Mouse (Mus musculus): ENCODE data around the gene Bcas1. TPM values are rescaled to one million over a fixed set of nuclear protein-coding genes. Genes with fewer than 3 reads are reported as not detected.

The Bcas1 gene
- polyA plus RNA-seq, 1 experiment from 2014 or later = 1.4 TPM

GRCm38 (mm10) chr2:170404781-170405573, 22.7 kb downstream of the Bcas1 start:
- no peaks in the 10 kb centered on the region for H3K36me3 ChIP-seq (ENCODE audit: insufficient read depth)
- no peak for TF ChIP-seq CTCF (IDR thresholded peaks at IDR 0.05; ENCODE audit: low read depth)
- peaks cover 22% of the 10 kb centered on the region; the same call in 1 of the 2 replicates for H3K4me1 ChIP-seq (ENCODE audit: insufficient read depth)
- H3K4me3 ChIP-seq (ENCODE audit: low read depth, low read length) = no peak overlapping the region
- peak overlapping the region; percentile 19 for H3K4me2 ChIP-seq
- no peaks in the 10 kb centered on the region for H3K9me3 ChIP-seq (ENCODE audit: low read depth, low read length)
- no peak for ATAC-seq (ENCODE audit: insufficient read depth)
- no peak overlapping the region for H3K27ac ChIP-seq (ENCODE audit: low read depth)
- peak; percentile 54 for DNase-seq
- 14% methylated on average over 18 of the region's 18 CpGs for WGBS
- 0 out of 2 replicates have a peak overlapping the region, but pooled peaks have one; percentile 14 for H3K9ac ChIP-seq
- H3K27me3 ChIP-seq (ENCODE audit: insufficient read depth, low read length) = peaks cover 5% of the 10 kb centered on the region

GRCm38 (mm10) chr2:170403666-170404385, 23.8 kb downstream of the Bcas1 start:
- Histone ChIP-seq H3K4me2 (no peak overlapping the region), H3K9me3 (ENCODE audit: low read depth, low read length) (no peaks in the 10 kb centered on the region), H3K9ac (no peak overlapping the region), H3K4me3 (ENCODE audit: low read depth, low read length) (no peak overlapping the region), H3K36me3 (ENCODE audit: insufficient read depth) (no peaks in the 10 kb centered on the region), H3K4me1 (ENCODE audit: insufficient read depth) (peaks cover 22% of the 10 kb centered on the region; the same call in 1 of the 2 replicates), H3K27ac (ENCODE audit: low read depth) (peak overlapping the region; percentile 51), H3K27me3 (ENCODE audit: insufficient read depth, low read length) (no peaks in the 10 kb centered on the region)
- no peak for TF ChIP-seq CTCF (IDR thresholded peaks at IDR 0.05; ENCODE audit: low read depth)
- ATAC-seq (ENCODE audit: insufficient read depth) (no peak), DNase-seq (peak; percentile 72)
- 15% methylated on average over 10 of the region's 10 CpGs for WGBS

- peaks cover 22% of the 10 kb centered on the region; the same call in 1 of the 2 replicates for H3K4me1 ChIP-seq (ENCODE audit: insufficient read depth)
- H3K27ac ChIP-seq (ENCODE audit: low read depth) = peak overlapping the region; percentile 15; the same call in 1 of the 2 replicates
- no peaks in the 10 kb centered on the region for H3K9me3 ChIP-seq (ENCODE audit: low read depth, low read length)
- H3K4me2 ChIP-seq = peak overlapping the region; percentile 62
- no peaks in the 10 kb centered on the region for H3K27me3 ChIP-seq (ENCODE audit: insufficient read depth, low read length)
- no peaks in the 10 kb centered on the region for H3K36me3 ChIP-seq (ENCODE audit: insufficient read depth)
- peak; percentile 89 for DNase-seq
- 2% methylated on average over 17 of the region's 17 CpGs for whole genome bisulfite sequencing
- TF ChIP-seq CTCF (IDR thresholded peaks at IDR 0.05; ENCODE audit: low read depth) = peak; percentile 98
- H3K9ac ChIP-seq = peak overlapping the region; percentile 47
- peak; percentile 63 for ATAC-seq (ENCODE audit: insufficient read depth)
- H3K4me3 ChIP-seq (ENCODE audit: low read depth, low read length) = peak overlapping the region; percentile 30
These were observed 26.3 kb downstream of the Bcas1 start for GRCm38 (mm10) chr2:170401211-170401799.

GRCm38 (mm10) chr2:170400666-170401065, 27.0 kb downstream of the Bcas1 start:
- ATAC-seq (ENCODE audit: insufficient read depth) = no peak
- TF ChIP-seq CTCF (IDR thresholded peaks at IDR 0.05; ENCODE audit: low read depth) = no peak
- no peaks in the 10 kb centered on the region for H3K27me3 ChIP-seq (ENCODE audit: insufficient read depth, low read length)

GRCm38 (mm10) chr2:170391994-170392393, 35.7 kb downstream of the Bcas1 start:
- WGBS = 85% methylated on average over 1 of the region's 1 CpGs
- H3K27ac ChIP-seq (ENCODE audit: low read depth) = no peak overlapping the region

More at GRCm38 (mm10) chr2:170400666-170401065, 27.0 kb downstream of the Bcas1 start:
- no peaks in the 10 kb centered on the region for H3K36me3 ChIP-seq (ENCODE audit: insufficient read depth)
- peaks cover 22% of the 10 kb centered on the region; the same call in 1 of the 2 replicates for H3K4me1 ChIP-seq (ENCODE audit: insufficient read depth)
- H3K4me3 ChIP-seq (ENCODE audit: low read depth, low read length) = peak overlapping the region; percentile 30
- WGBS = 4% methylated on average over 10 of the region's 10 CpGs
- H3K27ac ChIP-seq (ENCODE audit: low read depth) = no peak overlapping the region
- no peaks in the 10 kb centered on the region for H3K9me3 ChIP-seq (ENCODE audit: low read depth, low read length)
- H3K9ac ChIP-seq = peak overlapping the region; percentile 5
- DNase-seq = peak; percentile 22
- H3K4me2 ChIP-seq = peak overlapping the region; percentile 62

GRCm38 (mm10) chr2:170388320-170388719, 39.3 kb downstream of the Bcas1 start:
- Histone ChIP-seq H3K4me1 (ENCODE audit: insufficient read depth) (no peaks in the 10 kb centered on the region), H3K27ac (ENCODE audit: low read depth) (no peak overlapping the region), H3K4me2 (no peak overlapping the region), H3K27me3 (ENCODE audit: insufficient read depth, low read length) (no peaks in the 10 kb centered on the region), H3K36me3 (ENCODE audit: insufficient read depth) (no peaks in the 10 kb centered on the region), H3K9ac (no peak overlapping the region), H3K9me3 (ENCODE audit: low read depth, low read length) (no peaks in the 10 kb centered on the region), H3K4me3 (ENCODE audit: low read depth, low read length) (no peak overlapping the region)
- 50% methylated on average over 5 of the region's 5 CpGs for WGBS
- DNase-seq (peak; percentile 13), ATAC-seq (ENCODE audit: insufficient read depth) (no peak)
- TF ChIP-seq CTCF (IDR thresholded peaks at IDR 0.05; ENCODE audit: low read depth) = no peak

More at GRCm38 (mm10) chr2:170391994-170392393, 35.7 kb downstream of the Bcas1 start:
- Histone ChIP-seq H3K9ac (no peak overlapping the region), H3K27me3 (ENCODE audit: insufficient read depth, low read length) (no peaks in the 10 kb centered on the region), H3K4me3 (ENCODE audit: low read depth, low read length) (no peak overlapping the region), H3K4me1 (ENCODE audit: insufficient read depth) (no peaks in the 10 kb centered on the region), H3K9me3 (ENCODE audit: low read depth, low read length) (peaks cover 3% of the 10 kb centered on the region; the same call in 1 of the 2 replicates), H3K4me2 (no peak overlapping the region), H3K36me3 (ENCODE audit: insufficient read depth) (no peaks in the 10 kb centered on the region)
- DNase-seq (peak; percentile 13), ATAC-seq (ENCODE audit: insufficient read depth) (no peak)
- TF ChIP-seq CTCF (IDR thresholded peaks at IDR 0.05; ENCODE audit: low read depth) = no peak
